Mouse (Mus musculus): ENCODE measurements at regions not wholly inside any gene's neighbourhood (a gene's known extent, or its start where the extent isn't known, plus 50 kb on each side); places are given as distances from the start of the nearest gene placed in this dataset.
"Not testable (repeated sequence)": the region's sequence is repeated elsewhere in the genome, so short reads cannot be mapped to it uniquely, and the experiment has no call there.

- no peak for DNase-seq (ENCODE audit: low read depth in 1 of 2, low spot score in 2 of 2)
- Histone ChIP-seq H3K4me1 (ENCODE audit: control insufficient read depth, insufficient read depth, insufficient read length) (no peaks in the 10 kb centered on the region), H3K4me3 (ENCODE audit: extremely low read depth, insufficient read depth, insufficient read length) (no peak overlapping the region), H3K36me3 (ENCODE audit: control insufficient read depth, insufficient read depth, low read length) (no peaks in the 10 kb centered on the region), H3K27me3 (ENCODE audit: control insufficient read depth, insufficient read depth, low read length) (0 out of 2 replicates have a peak, but pooled peaks cover 2% of the 10 kb centered on the region), H3K27ac (ENCODE audit: insufficient read depth, low read length) (no peak overlapping the region)
- WGBS = 80% methylated on average over 5 of the region's 5 CpGs
- TF ChIP-seq CTCF (IDR thresholded peaks at IDR 0.05; ENCODE audit: extremely low read depth, insufficient read depth, insufficient read length, insufficient replicate concordance) = no peak
- TF ChIP-seq POLR2A (IDR thresholded peaks at IDR 0.05; ENCODE audit: low read depth, low read length) = no peak
These were observed 123.3 kb downstream of the Gm11077 start for GRCm38 (mm10) chr6:140852420-140852819.

- H3K4me3 ChIP-seq (ENCODE audit: extremely low read depth, insufficient read depth, insufficient read length) = no peak overlapping the region
- peak; percentile 8 to 47 for DNase-seq (ENCODE audit: low read depth in 1 of 2, low spot score in 2 of 2)
- no peaks in the 10 kb centered on the region for H3K36me3 ChIP-seq (ENCODE audit: control insufficient read depth, insufficient read depth, low read length)
- no peaks in the 10 kb centered on the region for H3K4me1 ChIP-seq (ENCODE audit: control insufficient read depth, insufficient read depth, insufficient read length)
- H3K27me3 ChIP-seq (ENCODE audit: control insufficient read depth, insufficient read depth, low read length) = 0 out of 2 replicates have a peak, but pooled peaks cover 2% of the 10 kb centered on the region
- H3K27ac ChIP-seq (ENCODE audit: insufficient read depth, low read length) = no peak overlapping the region
- WGBS = 44% methylated on average over 5 of the region's 5 CpGs
- no peak for TF ChIP-seq POLR2A (IDR thresholded peaks at IDR 0.05; ENCODE audit: low read depth, low read length)
- TF ChIP-seq CTCF (IDR thresholded peaks at IDR 0.05; ENCODE audit: extremely low read depth, insufficient read depth, insufficient read length, insufficient replicate concordance) = peak; percentile 53; the same call in 1 of the 2 replicates
These were observed 124.4 kb downstream of the Gm11077 start for GRCm38 (mm10) chr6:140853508-140853907.

GRCm38 (mm10) chr6:140854691-140855090 lies 125.6 kb downstream of the Gm11077 start:
- Histone ChIP-seq H3K4me1 (ENCODE audit: control insufficient read depth, insufficient read depth, insufficient read length) (no peaks in the 10 kb centered on the region), H3K27ac (ENCODE audit: insufficient read depth, low read length) (no peak overlapping the region)
- 61% methylated on average over 6 of the region's 6 CpGs for WGBS

GRCm38 (mm10) chr6:140856468-140857117 lies 127.5 kb downstream of the Gm11077 start:
- Histone ChIP-seq H3K27ac (ENCODE audit: insufficient read depth, low read length) (no peak overlapping the region), H3K27me3 (ENCODE audit: control insufficient read depth, insufficient read depth, low read length) (0 out of 2 replicates have a peak, but pooled peaks cover 2% of the 10 kb centered on the region), H3K36me3 (ENCODE audit: control insufficient read depth, insufficient read depth, low read length) (no peaks in the 10 kb centered on the region), H3K4me1 (ENCODE audit: control insufficient read depth, insufficient read depth, insufficient read length) (no peaks in the 10 kb centered on the region), H3K4me3 (ENCODE audit: extremely low read depth, insufficient read depth, insufficient read length) (no peak overlapping the region)
- TF ChIP-seq POLR2A (IDR thresholded peaks at IDR 0.05; ENCODE audit: low read depth, low read length) (no peak), CTCF (IDR thresholded peaks at IDR 0.05; ENCODE audit: extremely low read depth, insufficient read depth, insufficient read length, insufficient replicate concordance) (no peak)
- WGBS = 25% methylated on average over 14 of the region's 14 CpGs
- no peak for DNase-seq (ENCODE audit: low read depth in 1 of 2, low spot score in 2 of 2)

More at GRCm38 (mm10) chr6:140854691-140855090, 125.6 kb downstream of the Gm11077 start:
- Histone ChIP-seq H3K27me3 (ENCODE audit: control insufficient read depth, insufficient read depth, low read length) (0 out of 2 replicates have a peak, but pooled peaks cover 2% of the 10 kb centered on the region), H3K36me3 (ENCODE audit: control insufficient read depth, insufficient read depth, low read length) (no peaks in the 10 kb centered on the region), H3K4me3 (ENCODE audit: extremely low read depth, insufficient read depth, insufficient read length) (no peak overlapping the region)
- TF ChIP-seq CTCF (IDR thresholded peaks at IDR 0.05; ENCODE audit: extremely low read depth, insufficient read depth, insufficient read length, insufficient replicate concordance) (no peak), POLR2A (IDR thresholded peaks at IDR 0.05; ENCODE audit: low read depth, low read length) (no peak)
- no peak for DNase-seq (ENCODE audit: low read depth in 1 of 2, low spot score in 2 of 2)

- no peak for TF ChIP-seq POLR2A (IDR thresholded peaks at IDR 0.05; ENCODE audit: low read depth, low read length)
- TF ChIP-seq CTCF (IDR thresholded peaks at IDR 0.05; ENCODE audit: extremely low read depth, insufficient read depth, insufficient read length, insufficient replicate concordance) = no peak
- no peak for DNase-seq (ENCODE audit: low read depth in 1 of 2, low spot score in 2 of 2)
- H3K27me3 ChIP-seq (ENCODE audit: control insufficient read depth, insufficient read depth, low read length) = 0 out of 2 replicates have a peak, but pooled peaks cover 2% of the 10 kb centered on the region
- no peak overlapping the region for H3K27ac ChIP-seq (ENCODE audit: insufficient read depth, low read length)
- H3K36me3 ChIP-seq (ENCODE audit: control insufficient read depth, insufficient read depth, low read length) = no peaks in the 10 kb centered on the region
- H3K4me3 ChIP-seq (ENCODE audit: extremely low read depth, insufficient read depth, insufficient read length) = no peak overlapping the region
- H3K4me1 ChIP-seq (ENCODE audit: control insufficient read depth, insufficient read depth, insufficient read length) = no peaks in the 10 kb centered on the region
- 39% methylated on average over 18 of the region's 18 CpGs for WGBS
These were observed 128.1 kb downstream of the Gm11077 start for GRCm38 (mm10) chr6:140857118-140857746.

GRCm38 (mm10) chr6:140869523-140869922 lies 140.4 kb downstream of the Gm11077 start:
- not testable (repeated sequence) for H3K36me3 ChIP-seq (ENCODE audit: control insufficient read depth, insufficient read depth, low read length); DNase-seq (ENCODE audit: low read depth in 1 of 2, low spot score in 2 of 2); H3K4me1 ChIP-seq (ENCODE audit: control insufficient read depth, insufficient read depth, insufficient read length); H3K27me3 ChIP-seq (ENCODE audit: control insufficient read depth, insufficient read depth, low read length); H3K4me3 ChIP-seq (ENCODE audit: extremely low read depth, insufficient read depth, insufficient read length); H3K27ac ChIP-seq (ENCODE audit: insufficient read depth, low read length)
- 88% methylated on average over 11 of the region's 16 CpGs for WGBS

- Histone ChIP-seq H3K4me3 (ENCODE audit: extremely low read depth, insufficient read depth, insufficient read length) (no peak overlapping the region), H3K27me3 (ENCODE audit: control insufficient read depth, insufficient read depth, low read length) (no peaks in the 10 kb centered on the region), H3K27ac (ENCODE audit: insufficient read depth, low read length) (no peak overlapping the region), H3K4me1 (ENCODE audit: control insufficient read depth, insufficient read depth, insufficient read length) (no peaks in the 10 kb centered on the region), H3K36me3 (ENCODE audit: control insufficient read depth, insufficient read depth, low read length) (no peaks in the 10 kb centered on the region)
- WGBS = 53% methylated on average over 3 of the region's 3 CpGs
- TF ChIP-seq POLR2A (IDR thresholded peaks at IDR 0.05; ENCODE audit: low read depth, low read length) (no peak), CTCF (IDR thresholded peaks at IDR 0.05; ENCODE audit: extremely low read depth, insufficient read depth, insufficient read length, insufficient replicate concordance) (no peak)
- DNase-seq (ENCODE audit: low read depth in 1 of 2, low spot score in 2 of 2) = no peak
These were observed 145.7 kb downstream of the Gm11077 start for GRCm38 (mm10) chr6:140874831-140875230.

Data from spleen, adult 2 months (tissue).